Mouse (Mus musculus) forebrain, embryonic 16.5 days (tissue): Measurements from ENCODE around the gene Mypop. TPM values are rescaled to one million over a fixed set of nuclear protein-coding genes. Genes with fewer than 3 reads are reported as not detected.

Experiments
- ATAC-seq: fragments of 200-750 bp; cut with Nextera tagmentation; 2 replicates; pipeline ENCODE4 v1.8.0; 2017; ENCODE audit warnings: mild to moderate bottlenecking, moderate library complexity
- H3K27ac ChIP-seq: fragments of 300-500 bp; sonication (generic); 2 replicates; pipeline ENCODE4 v1.5.1; 2014; ENCODE audit warnings: low read length, control low read depth
- H3K27me3 ChIP-seq: fragments of 300-500 bp; sonication (generic); replicated peaks from 2 replicates; pipeline ENCODE4 v1.6.1; 2014; ENCODE audit warnings: low read length; ENCODE audit not compliant: control insufficient read depth, insufficient read depth
- H3K36me3 ChIP-seq: fragments of 300-500 bp; sonication (generic); 2 replicates; pipeline ENCODE4 v1.6.1; 2014; ENCODE audit not compliant: control insufficient read depth, insufficient read depth
- H3K4me1 ChIP-seq: fragments of 300-500 bp; sonication (generic); replicated peaks from 2 replicates; pipeline ENCODE4 v1.6.1; 2014; ENCODE audit warnings: low read length; ENCODE audit not compliant: control insufficient read depth, insufficient read depth
- H3K4me2 ChIP-seq: fragments of 300-500 bp; sonication (generic); 2 replicates; pipeline ENCODE4 v1.6.1; 2014; ENCODE audit warnings: mild to moderate bottlenecking, low read length, control low read depth
- H3K4me3 ChIP-seq: fragments of 300-500 bp; sonication (generic); replicated peaks from 2 replicates; pipeline ENCODE4 v1.5.1; 2014; ENCODE audit warnings: mild to moderate bottlenecking, low read length, control low read depth
- H3K9ac ChIP-seq: fragments of 300-500 bp; sonication (generic); replicated peaks from 2 replicates; pipeline ENCODE4 v1.6.1; 2014; ENCODE audit warnings: low read depth, low read length, control low read depth
- H3K9me3 ChIP-seq: fragments of 300-500 bp; sonication (generic); 2 replicates; pipeline ENCODE4 v1.6.1; 2016; ENCODE audit warnings: low read length; ENCODE audit not compliant: control insufficient read depth
- WGBS: fragments of 180-500 bp; shearing (Covaris S2); extraction: QIAGEN DNeasy Blood & Tissue Kit; methylation state at CpG from one replicate; pipeline ENCODE4 v1.1.7; 2014; 5-methylcytosine and 5-hydroxymethylcytosine counted together
- polyA plus RNA-seq: library from polyadenylated mRNA; unstranded; fragments of >200 nt; fragmentation: Nextera tagmentation; extraction: Ambion mirVana; gene quantifications from 2 replicates; pipeline ENCODE4 v1.2.1, GENCODE M21; 2015

Gene Mypop
- polyA plus RNA-seq, 1 experiment from 2014 or later = 3.1 TPM

GRCm38 (mm10) chr7:19046286-19047069, 55.4 kb downstream of the Mypop start:
- WGBS = 96% methylated on average over 11 of the region's 11 CpGs

GRCm38 (mm10) chr7:19048006-19048527, 57.0 kb downstream of the Mypop start:
- H3K27ac ChIP-seq = no peak overlapping the region
- no peaks in the 10 kb centered on the region for H3K4me1 ChIP-seq
- WGBS = 89% methylated on average over 14 of the region's 14 CpGs
- H3K4me3 ChIP-seq = no peak overlapping the region
- H3K9ac ChIP-seq = no peak overlapping the region
- no peaks in the 10 kb centered on the region for H3K9me3 ChIP-seq
- no peaks in the 10 kb centered on the region for H3K27me3 ChIP-seq
- no peak for ATAC-seq
- H3K4me2 ChIP-seq = no peak overlapping the region
- H3K36me3 ChIP-seq = peaks cover 51% of the 10 kb centered on the region

More at GRCm38 (mm10) chr7:19046286-19047069, 55.4 kb downstream of the Mypop start:
- H3K9ac ChIP-seq = no peak overlapping the region
- no peaks in the 10 kb centered on the region for H3K9me3 ChIP-seq
- no peaks in the 10 kb centered on the region for H3K27me3 ChIP-seq
- H3K4me2 ChIP-seq = no peak overlapping the region
- H3K4me1 ChIP-seq = no peaks in the 10 kb centered on the region
- ATAC-seq = no peak
- peaks cover 67% of the 10 kb centered on the region for H3K36me3 ChIP-seq
- H3K27ac ChIP-seq = no peak overlapping the region
- H3K4me3 ChIP-seq = no peak overlapping the region

- Histone ChIP-seq H3K27me3 (no peaks in the 10 kb centered on the region), H3K9me3 (no peaks in the 10 kb centered on the region), H3K4me3 (no peak overlapping the region)
Observed at GRCm38 (mm10) chr7:19049252-19049651, 58.2 kb downstream of the Mypop start.

GRCm38 (mm10) chr7:19050172-19050571, 59.1 kb downstream of the Mypop start:
- Histone ChIP-seq H3K27me3 (no peaks in the 10 kb centered on the region), H3K9ac (no peak overlapping the region), H3K9me3 (no peaks in the 10 kb centered on the region), H3K4me2 (no peak overlapping the region), H3K27ac (no peak overlapping the region), H3K4me3 (no peak overlapping the region), H3K36me3 (peaks cover 37% of the 10 kb centered on the region), H3K4me1 (peaks cover 10% of the 10 kb centered on the region)
- ATAC-seq = no peak
- WGBS = 85% methylated on average over 8 of the region's 8 CpGs

More at GRCm38 (mm10) chr7:19049252-19049651, 58.2 kb downstream of the Mypop start:
- Histone ChIP-seq H3K9ac (no peak overlapping the region), H3K27ac (no peak overlapping the region), H3K36me3 (peaks cover 46% of the 10 kb centered on the region), H3K4me2 (no peak overlapping the region), H3K4me1 (peaks cover 4% of the 10 kb centered on the region)
- no peak for ATAC-seq
- WGBS = 94% methylated on average over 5 of the region's 5 CpGs

GRCm38 (mm10) chr7:19051161-19051560, 60.1 kb downstream of the Mypop start:
- H3K9ac ChIP-seq = no peak overlapping the region
- H3K4me1 ChIP-seq = peaks cover 10% of the 10 kb centered on the region
- H3K4me2 ChIP-seq = no peak overlapping the region
- no peaks in the 10 kb centered on the region for H3K27me3 ChIP-seq
- no peak overlapping the region for H3K27ac ChIP-seq
- ATAC-seq = no peak
- 74% methylated on average over 4 of the region's 4 CpGs for whole genome bisulfite sequencing
- no peak overlapping the region for H3K4me3 ChIP-seq
- no peaks in the 10 kb centered on the region for H3K9me3 ChIP-seq
- H3K36me3 ChIP-seq = peaks cover 33% of the 10 kb centered on the region

Other genes with a start within 250 kb of the Mypop start
- gene Psg19, start 192.7 kb upstream of the Mypop start, polyA plus RNA-seq = not detected in 2 replicates
- gene Psg17, start 169.6 kb upstream of the Mypop start, polyA plus RNA-seq = not detected in 2 replicates
- gene Mill2, start 151.3 kb upstream of the Mypop start, polyA plus RNA-seq = 0.30 and 0.46 TPM in 2 replicates
- 26.3 and 26.7 TPM in 2 replicates for gene Pglyrp1, start 119.9 kb upstream of the Mypop start, polyA plus RNA-seq
- 23.9 and 24.0 TPM in 2 replicates for gene Ccdc61, start 80.8 kb upstream of the Mypop start, polyA plus RNA-seq
- 15.8 and 17.3 TPM in 2 replicates for gene Nova2, start 65.4 kb upstream of the Mypop start, polyA plus RNA-seq
- gene Nanos2, start 3.8 kb upstream of the Mypop start, polyA plus RNA-seq = 0.46 and 0.91 TPM in 2 replicates
- 28.0 and 30.4 TPM in 2 replicates for gene Irf2bp1, start 12.8 kb downstream of the Mypop start, polyA plus RNA-seq
- gene Foxa3, start 32.3 kb downstream of the Mypop start, polyA plus RNA-seq = not detected in 2 replicates
- gene Sympk, start 33.1 kb downstream of the Mypop start, polyA plus RNA-seq = 34.4 and 34.7 TPM in 2 replicates
- 0.09 TPM in 1 of 2 replicates, not detected in the other for gene Rsph6a, start 63.4 kb downstream of the Mypop start, polyA plus RNA-seq
- gene Dmwd, start 85.0 kb downstream of the Mypop start, polyA plus RNA-seq = 28.1 and 29.7 TPM in 2 replicates
- 5.6 and 10.1 TPM in 2 replicates for gene Dmpk, start 92.6 kb downstream of the Mypop start, polyA plus RNA-seq
- gene Six5, start 103.3 kb downstream of the Mypop start, polyA plus RNA-seq = 1.7 and 2.1 TPM in 2 replicates
- 3.9 and 4.9 TPM in 2 replicates for gene Gm4969, start 127.1 kb downstream of the Mypop start, polyA plus RNA-seq
- gene Fbxo46, start 128.6 kb downstream of the Mypop start, polyA plus RNA-seq = 25.4 and 28.3 TPM in 2 replicates
- gene Qpctl, start 158.0 kb downstream of the Mypop start, polyA plus RNA-seq = 17.1 and 22.4 TPM in 2 replicates
- gene Snrpd2, start 158.5 kb downstream of the Mypop start, polyA plus RNA-seq = 116 and 118 TPM in 2 replicates
- gene Gipr, start 174.9 kb downstream of the Mypop start, polyA plus RNA-seq = 21.8 and 32.1 TPM in 2 replicates
- gene Eml2, start 185.2 kb downstream of the Mypop start, polyA plus RNA-seq = 8.3 and 14.4 TPM in 2 replicates
- 2.5 and 2.7 TPM in 2 replicates for gene Gpr4, start 221.3 kb downstream of the Mypop start, polyA plus RNA-seq
- gene Opa3, start 237.1 kb downstream of the Mypop start, polyA plus RNA-seq = 43.5 and 43.8 TPM in 2 replicates